Comparison of ENCODE assay signal across 7 mouse cellular contexts in genomic region chr5:8894104-8894425, GRCm38 (mm10). TPM values are rescaled to one million over a fixed set of nuclear protein-coding genes. Genes with fewer than 3 reads are reported as not detected.
A peak's percentile ranks its signal among the peaks of the same experiment; 100 is the strongest.
DNase-seq lines count a peak whose midpoint lies in the region; ATAC-seq and TF ChIP-seq lines count a peak whose summit lies in the region.

No protein-coding gene starts in this region.

- H3K4me3 ChIP-seq in testis, adult 2 months (ENCODE audit: control insufficient read depth, low read depth, low read length) = peak overlapping the region; percentile 37
- H3K4me3 ChIP-seq in forebrain, embryonic 10.5 days = peak overlapping the region; percentile 76
- H3K4me3 ChIP-seq in limb, embryonic 13.5 days = peak overlapping the region; percentile 64
- H3K4me3 ChIP-seq in small intestine, adult 2 months (ENCODE audit: low read depth, low read length) = peak overlapping the region; percentile 66

- H3K36me3 ChIP-seq in testis, adult 2 months (ENCODE audit: control insufficient read depth, insufficient read depth, low read length) = no peaks in the 10 kb centered on the region
- H3K36me3 ChIP-seq in forebrain, embryonic 10.5 days (replicated peaks) = no peaks in the 10 kb centered on the region
- no peaks in the 10 kb centered on the region for H3K36me3 ChIP-seq in limb, embryonic 13.5 days
- H3K36me3 ChIP-seq in small intestine, adult 2 months (ENCODE audit: control insufficient read depth, insufficient read depth, low read length) = no peaks in the 10 kb centered on the region

- peaks cover 7% of the 10 kb centered on the region for H3K4me1 ChIP-seq in testis, adult 2 months (ENCODE audit: control insufficient read depth, insufficient read depth, low read length)
- peaks cover 22% of the 10 kb centered on the region for H3K4me1 ChIP-seq in forebrain, embryonic 10.5 days
- peaks cover 10% of the 10 kb centered on the region for H3K4me1 ChIP-seq in limb, embryonic 13.5 days
- 0 out of 2 replicates have a peak, but pooled peaks cover 2% of the 10 kb centered on the region for H3K4me1 ChIP-seq in small intestine, adult 2 months (ENCODE audit: control insufficient read depth, insufficient read depth, insufficient read length, low read length)

- H3K27me3 ChIP-seq in testis, adult 2 months (ENCODE audit: control insufficient read depth, insufficient read depth, low read length) = no peaks in the 10 kb centered on the region
- H3K27me3 ChIP-seq in forebrain, embryonic 10.5 days (ENCODE audit: poor library complexity, severe bottlenecking) = peaks cover 48% of the 10 kb centered on the region
- peaks cover 37% of the 10 kb centered on the region for H3K27me3 ChIP-seq in limb, embryonic 13.5 days
- no peaks in the 10 kb centered on the region for H3K27me3 ChIP-seq in small intestine, adult 2 months (ENCODE audit: control insufficient read depth, insufficient read depth, low read length)

- 10% methylated on average over 15 of the region's 15 CpGs for WGBS in forebrain, embryonic 10.5 days
- WGBS in limb, embryonic 13.5 days = 9% methylated on average over 15 of the region's 15 CpGs
- WGBS in small intestine, adult 2 months = 7% methylated on average over 15 of the region's 15 CpGs

- H3K27ac ChIP-seq in testis, adult 2 months (ENCODE audit: control insufficient read depth, insufficient read depth, low read depth, low read length) = no peak overlapping the region
- peak overlapping the region; percentile 83 for H3K27ac ChIP-seq in forebrain, embryonic 10.5 days
- H3K27ac ChIP-seq in limb, embryonic 13.5 days = no peak overlapping the region
- H3K27ac ChIP-seq in small intestine, adult 2 months (ENCODE audit: insufficient read depth, low read depth, low read length) = no peak overlapping the region

- H3K9ac ChIP-seq in limb, embryonic 13.5 days = peak overlapping the region; percentile 68

- TF ChIP-seq POLR2A in testis, adult 2 months (IDR thresholded peaks at IDR 0.05; ENCODE audit: control insufficient read depth, low read depth, low read length) = no peak
- TF ChIP-seq POLR2A in small intestine, adult 2 months (IDR thresholded peaks at IDR 0.05; ENCODE audit: low read depth, low read length) = no peak

- ATAC-seq in limb, embryonic 13.5 days (ENCODE audit: low FRiP score, low read depth) = no peak

- no peak for TF ChIP-seq CTCF in testis, adult 2 months (IDR thresholded peaks at IDR 0.05; ENCODE audit: control insufficient read depth, insufficient read depth, insufficient replicate concordance, low read depth, low read length)
- no peak for TF ChIP-seq CTCF in small intestine, adult 2 months (IDR thresholded peaks at IDR 0.05; ENCODE audit: extremely low read depth, insufficient read length, insufficient replicate concordance, low read depth, low read length)

- no peak for DNase-seq in testis, postnatal 14 days (ENCODE audit: low spot score)
- no peak for DNase-seq in forebrain, embryonic 10.5 days (ENCODE audit: extremely low spot score, low spot score)
- DNase-seq in cerebellum, postnatal 14 days = no peak
- no peak for DNase-seq in thymus, postnatal 10 days (ENCODE audit: low spot score in 2 of 2)

- H3K4me2 ChIP-seq in limb, embryonic 13.5 days (replicated peaks) = peak overlapping the region; percentile 92

- peaks cover 10% of the 10 kb centered on the region for H3K9me3 ChIP-seq in forebrain, embryonic 10.5 days
- H3K9me3 ChIP-seq in limb, embryonic 13.5 days = no peaks in the 10 kb centered on the region; the same call in 1 of the 2 replicates

RNA-seq across cellular contexts. Expression of gene Abcb4, which starts 0.5 kb away (rescaled TPM):
- polyA plus RNA-seq in testis, adult 2 months (2012; rRNA removed) = 0.51 and 0.89 TPM in 2 replicates
- polyA plus RNA-seq in forebrain, embryonic 10.5 days (2016; fragmentation: Nextera tagmentation; extraction: Ambion mirVana) = 0.29 and 0.64 TPM in 2 replicates
- 0.74 and 0.75 TPM in 2 replicates for polyA plus RNA-seq in limb, embryonic 13.5 days (2015; fragmentation: Nextera tagmentation; extraction: Ambion mirVana)
- polyA plus RNA-seq in small intestine, adult 2 months (2012; rRNA removed) = 0.11 TPM in 1 of 2 replicates, not detected in the other
